Mouse (Mus musculus) liver, adult (tissue): ENCODE results near the gene Hoxd10.

ENCODE experiments used
- GATA4 ChIP-seq: IDR thresholded peaks from 2 replicates; pipeline ENCODE4 v1.6.1; 2014; ENCODE audit warnings: mild to moderate bottlenecking, low read length; ENCODE audit not compliant: insufficient replicate concordance

Hoxd10 gene

DNA sequence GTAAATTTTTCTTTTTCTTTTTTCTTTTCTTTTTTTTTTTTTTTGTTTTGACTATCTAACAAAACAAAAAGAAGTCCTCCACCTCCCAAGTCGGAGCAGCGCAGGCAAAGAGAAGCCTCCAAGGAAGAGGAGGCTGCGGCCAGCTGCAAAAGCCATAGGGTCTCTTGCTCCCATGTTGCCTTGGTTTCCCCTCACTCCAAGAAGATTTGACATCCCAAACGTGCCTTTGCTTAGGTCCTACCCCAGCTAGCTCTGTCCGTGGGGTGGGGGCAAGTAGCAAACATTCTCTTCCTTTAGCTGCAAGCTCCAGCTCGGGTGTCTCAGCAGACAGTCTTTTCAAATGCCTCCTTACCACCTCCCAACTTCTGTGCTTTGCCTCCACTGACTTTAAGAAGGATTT, 42.0 kb downstream of the Hoxd10 start:
- TF ChIP-seq GATA4, result no peak

GRCm38 (mm10) chr2:74734451-74734850, 42.7 kb downstream of the Hoxd10 start:
- no peak for TF ChIP-seq GATA4

DNA sequence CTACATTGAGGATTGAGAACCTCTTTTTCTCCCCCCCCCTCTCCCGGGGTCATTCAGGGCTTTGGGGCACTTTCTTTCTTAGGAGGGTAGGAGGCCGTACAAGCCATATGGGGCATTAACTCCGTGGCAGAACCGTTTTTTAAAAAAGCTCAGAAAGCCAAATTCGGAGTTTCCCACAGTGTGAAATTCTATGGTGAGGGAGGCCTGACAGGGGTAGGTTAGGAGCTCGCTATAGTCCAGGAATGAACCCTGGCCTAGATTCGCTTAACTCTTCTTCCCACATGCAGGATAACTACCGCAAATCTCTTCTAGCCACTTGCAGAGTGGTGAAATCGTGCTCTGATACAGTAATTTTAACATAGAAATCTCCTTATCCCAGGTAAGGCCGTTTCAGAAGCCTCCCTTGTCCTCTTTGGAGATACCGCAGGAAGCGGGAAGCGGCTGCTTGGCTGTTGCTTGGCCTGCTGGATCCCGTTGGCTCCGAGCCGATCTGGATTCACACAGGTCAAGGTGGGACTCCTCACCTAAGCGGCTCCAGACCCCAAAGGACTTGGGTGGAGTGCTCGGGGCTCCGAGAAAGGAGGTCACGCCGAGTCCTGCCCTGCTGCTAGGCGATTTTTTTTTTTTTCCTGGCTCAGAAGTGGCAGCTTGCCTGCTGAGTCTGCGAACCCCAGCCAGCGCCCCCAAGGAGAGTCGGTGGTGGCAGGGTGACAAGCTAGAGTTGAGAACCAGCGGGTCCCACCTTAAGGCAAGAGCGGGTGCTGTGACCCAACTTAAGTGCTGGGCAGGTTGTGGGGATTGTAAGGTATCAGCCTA, 43.5 kb downstream of the Hoxd10 start:
- no peak for TF ChIP-seq GATA4

DNA sequence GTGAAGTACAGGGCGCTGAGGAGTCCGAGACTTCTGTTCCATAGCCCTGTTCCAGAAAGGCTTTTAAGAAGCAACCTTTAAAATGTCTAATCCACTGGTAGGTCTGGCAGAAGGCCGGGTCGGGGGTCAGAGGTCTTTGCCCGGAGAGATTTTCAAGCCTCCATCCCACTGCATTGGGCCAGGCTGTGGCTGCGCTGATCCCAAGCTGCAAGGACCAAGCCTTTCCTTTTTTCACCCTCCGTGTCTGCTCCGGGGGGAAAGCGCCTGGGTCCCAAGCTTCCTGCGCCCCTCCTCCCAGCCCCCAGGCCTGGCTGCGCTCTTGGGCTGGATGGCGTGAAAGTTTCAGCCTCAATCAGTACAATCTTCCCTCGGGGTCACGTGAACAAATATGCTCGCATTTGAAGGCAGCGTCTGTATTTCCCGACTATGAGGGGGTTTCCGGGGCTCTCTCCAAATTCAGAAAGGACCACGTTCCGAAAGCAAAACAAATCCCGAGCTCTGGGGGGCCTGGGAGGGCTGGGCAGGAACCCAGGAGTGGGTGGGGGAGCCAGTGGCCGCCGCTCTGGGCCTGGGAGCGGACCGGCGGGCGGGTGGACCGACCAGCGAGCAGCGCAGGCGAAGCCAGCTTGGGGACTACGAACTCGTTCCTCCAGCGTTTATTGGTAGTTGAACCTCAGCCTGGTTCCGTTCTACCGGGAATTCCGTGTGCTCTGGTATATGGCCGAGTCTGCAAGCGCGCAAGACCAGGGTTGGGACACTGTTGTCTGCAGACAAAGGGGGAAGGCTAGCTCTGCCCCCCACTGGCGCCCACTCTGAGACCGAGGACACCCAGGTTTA, 44.3 kb downstream of the Hoxd10 start:
- no peak for TF ChIP-seq GATA4

DNA sequence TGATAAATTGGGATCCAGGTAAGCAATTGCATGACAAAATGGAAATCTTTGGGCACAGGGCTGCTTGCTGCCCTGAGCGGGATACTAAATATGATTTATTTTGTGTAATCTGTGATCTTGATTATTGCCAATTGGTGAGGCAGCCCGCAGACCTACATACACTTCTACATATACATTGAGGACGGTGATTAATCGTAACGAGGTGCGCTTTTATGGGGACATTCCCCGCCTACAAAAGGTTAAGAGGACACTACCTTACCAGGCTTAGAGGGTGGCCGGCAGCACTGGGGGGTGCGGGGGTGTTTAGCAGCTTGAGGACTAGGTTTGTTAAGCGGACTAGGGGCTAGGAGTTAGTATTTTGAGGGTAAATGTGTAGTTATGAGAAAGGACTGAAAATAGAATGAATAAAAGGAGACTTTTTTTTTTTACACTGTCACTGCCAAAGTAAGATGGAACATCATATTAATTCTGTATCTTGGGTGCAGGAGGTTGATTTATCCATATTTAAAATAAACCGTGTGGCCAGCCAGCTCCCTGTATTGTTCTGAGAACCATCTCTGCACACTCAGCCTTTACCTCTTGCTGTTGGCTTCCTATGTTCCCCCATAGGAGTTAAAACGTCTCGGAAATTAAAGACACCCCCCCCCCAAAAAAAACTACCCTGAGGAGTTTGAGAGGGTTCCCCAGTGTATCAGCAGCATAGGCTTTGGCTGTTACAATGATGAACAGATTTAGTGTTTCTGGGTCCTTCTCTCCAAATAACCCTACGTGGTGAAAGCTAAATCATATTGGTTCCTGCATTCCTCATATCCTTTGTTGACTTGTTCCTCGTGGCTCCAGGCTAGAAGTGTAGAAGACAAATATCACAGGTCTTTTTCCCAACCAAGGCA, 45.2 kb downstream of the Hoxd10 start:
- no peak for TF ChIP-seq GATA4

GRCm38 (mm10) chr2:74737578-74738070, 45.9 kb downstream of the Hoxd10 start:
- TF ChIP-seq GATA4, result no peak

- TF ChIP-seq GATA4, result no peak
Observed at GRCm38 (mm10) chr2:74738623-74739475, 47.1 kb downstream of the Hoxd10 start.

DNA sequence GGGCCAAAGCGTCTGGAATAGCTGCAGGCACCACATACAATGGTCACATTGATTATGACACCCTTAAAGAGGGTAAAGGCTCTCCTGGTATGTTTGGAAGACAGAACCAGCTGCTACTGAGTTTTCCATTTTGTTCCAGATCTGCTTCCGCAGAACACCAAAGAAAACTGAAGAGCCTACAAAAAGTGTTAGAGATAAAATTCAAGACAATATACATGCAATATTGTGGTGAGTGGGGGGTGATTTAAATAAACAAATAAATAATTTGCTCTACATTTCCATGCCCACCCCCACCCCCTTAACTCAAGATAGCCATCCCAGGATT, 47.7 kb downstream of the Hoxd10 start:
- no peak for TF ChIP-seq GATA4

- TF ChIP-seq GATA4, result no peak
Observed at GRCm38 (mm10) chr2:74739869-74740268, 48.1 kb downstream of the Hoxd10 start.

DNA sequence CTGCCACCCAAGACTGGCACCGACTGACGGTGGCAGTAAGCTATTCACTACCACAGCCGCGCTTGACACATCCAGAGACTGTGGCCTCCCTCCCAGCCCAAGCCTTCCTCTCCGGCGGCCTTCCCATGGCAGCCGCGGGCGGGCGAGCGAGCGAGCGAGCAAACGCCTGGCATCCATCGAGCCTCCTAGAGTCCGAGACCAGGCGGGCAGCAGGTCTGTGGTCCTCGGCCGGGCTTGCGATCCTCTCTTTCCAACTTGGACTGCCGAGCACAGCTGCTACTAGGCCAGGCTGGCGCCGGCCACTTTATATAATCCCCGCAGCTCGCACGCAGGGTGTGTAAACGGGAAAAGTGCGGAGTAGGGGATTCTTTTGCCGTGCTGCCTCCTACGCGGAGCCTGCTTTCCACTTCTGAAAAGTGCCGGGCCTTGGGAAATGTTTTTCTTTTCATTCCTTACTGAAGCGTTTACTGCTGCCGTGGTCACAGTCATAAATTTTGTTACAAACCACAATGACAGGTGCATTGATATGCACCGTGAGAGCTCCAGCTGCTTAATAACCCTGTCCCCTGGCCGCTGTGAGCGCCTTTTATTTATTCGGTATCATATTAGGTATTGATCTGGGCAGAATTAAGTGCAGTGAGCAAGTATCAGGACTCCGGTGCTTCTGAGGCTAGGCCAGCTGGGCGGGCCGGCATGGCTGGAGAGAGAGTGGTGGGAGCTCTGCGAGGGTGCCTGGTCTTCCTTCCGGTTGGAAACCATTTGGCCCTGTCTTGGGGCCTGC, 48.8 kb downstream of the Hoxd10 start:
- no peak for TF ChIP-seq GATA4

DNA sequence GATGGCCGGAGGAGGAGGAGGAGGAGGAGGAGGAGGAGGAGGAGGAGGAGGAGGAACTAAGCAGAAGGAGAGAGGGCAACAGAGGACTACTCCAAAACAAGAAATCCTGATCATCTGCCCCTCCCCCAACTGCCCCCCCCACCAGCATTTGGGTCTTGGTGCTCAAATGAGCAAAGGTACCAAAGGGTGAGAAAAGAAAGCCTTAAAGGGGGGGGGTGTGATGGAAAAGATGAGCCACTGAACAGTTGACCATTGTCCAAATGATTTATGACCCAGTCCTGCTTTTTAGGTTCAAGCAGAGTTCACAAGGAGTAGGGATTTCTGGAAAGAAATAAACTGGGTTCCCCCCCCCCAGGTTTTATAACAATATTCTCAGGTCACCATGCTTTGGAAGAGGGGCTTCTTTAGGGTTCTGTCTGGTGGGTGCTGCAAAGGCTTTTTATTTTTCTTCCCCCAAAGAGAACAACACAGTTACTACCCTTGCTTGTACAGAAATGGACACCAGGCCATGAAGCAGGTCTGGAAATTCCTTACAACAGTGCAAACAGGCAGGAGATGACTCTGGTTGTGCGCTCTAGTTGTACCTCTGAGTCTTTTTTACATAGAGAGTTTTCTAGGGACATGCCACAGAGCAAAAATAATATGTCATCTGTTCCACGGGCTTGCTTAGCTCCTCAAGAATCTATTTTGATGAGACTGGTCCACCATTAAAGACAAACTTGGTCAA, 49.7 kb downstream of the Hoxd10 start:
- TF ChIP-seq GATA4, result no peak

DNA sequence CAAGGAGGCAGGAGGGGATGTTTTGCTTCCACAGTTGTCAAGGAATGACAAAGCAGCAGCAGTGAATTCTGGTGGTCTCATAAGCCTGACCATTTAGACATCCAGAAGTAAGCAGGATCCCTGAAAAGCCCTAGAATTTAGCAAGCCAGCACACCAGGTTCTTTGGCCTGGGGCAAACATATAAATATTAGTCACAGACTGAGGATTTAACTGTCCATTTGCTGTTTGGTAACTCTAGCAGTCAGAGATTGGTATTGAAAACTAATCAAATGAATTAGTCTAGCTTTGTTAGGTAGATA, 50.2 kb downstream of the Hoxd10 start:
- no peak for TF ChIP-seq GATA4
